Mouse (Mus musculus) erythroblast, embryonic 14.5 days (primary cell): ENCODE data around the gene Abr. TPM values are rescaled to one million over a fixed set of nuclear protein-coding genes. Genes with fewer than 3 reads are reported as not detected.

Experiments
- H3K27me3 ChIP-seq: 2 replicates; pipeline ENCODE4 v1.6.1; 2012; ENCODE audit warnings: inconsistent platforms; ENCODE audit not compliant: control insufficient read depth
- H3K36me3 ChIP-seq: 2 replicates; pipeline ENCODE4 v1.6.1; 2012; ENCODE audit warnings: mild to moderate bottlenecking, inconsistent platforms; ENCODE audit not compliant: control insufficient read depth
- H3K4me1 ChIP-seq: 2 replicates; pipeline ENCODE4 v1.6.1; 2012; ENCODE audit warnings: inconsistent platforms; ENCODE audit not compliant: control insufficient read depth
- H3K4me3 ChIP-seq: replicated peaks from 2 replicates; pipeline ENCODE3; 2012; ENCODE audit warnings: moderate library complexity, mild to moderate bottlenecking, inconsistent platforms
- H3K9me3 ChIP-seq: 2 replicates; pipeline ENCODE4 v1.6.1; 2012; ENCODE audit warnings: low read length, inconsistent platforms, mixed read lengths; ENCODE audit not compliant: control insufficient read depth
- GATA1 ChIP-seq: IDR thresholded peaks from 2 replicates; pipeline ENCODE4 v1.6.1; 2012; ENCODE audit warnings: low read length, inconsistent platforms, mixed read lengths
- TAL1 ChIP-seq: IDR thresholded peaks from 3 replicates; pipeline ENCODE4 v1.6.1; 2012; ENCODE audit warnings: low read length, inconsistent platforms, mixed read lengths
- polyA plus RNA-seq: library from polyadenylated mRNA; stranded (reverse); fragments of >175 nt; gene quantifications from 2 replicates; pipeline ENCODE4 v1.2.3, GENCODE M21; 2012

Gene Abr
- polyA plus RNA-seq, 1 experiment, result 0.03 TPM

GRCm38 (mm10) chr11:76516951-76517350, 105.2 kb downstream of the Abr start:
- no peaks in the 10 kb centered on the region for H3K36me3 ChIP-seq
- H3K27me3 ChIP-seq, result no peaks in the 10 kb centered on the region
- TF ChIP-seq GATA1 (no peak), TAL1 (no peak)
- no peak overlapping the region for H3K4me3 ChIP-seq
- H3K9me3 ChIP-seq, result no peaks in the 10 kb centered on the region
- H3K4me1 ChIP-seq, result no peaks in the 10 kb centered on the region

- TF ChIP-seq GATA1, result no peak
- H3K27me3 ChIP-seq, result no peaks in the 10 kb centered on the region
These were observed 107.0 kb downstream of the Abr start for GRCm38 (mm10) chr11:76515123-76515522.

GRCm38 (mm10) chr11:76510977-76511376, 111.1 kb downstream of the Abr start:
- H3K27me3 ChIP-seq, result no peaks in the 10 kb centered on the region
- H3K4me3 ChIP-seq, result no peak overlapping the region
- no peaks in the 10 kb centered on the region for H3K36me3 ChIP-seq
- no peaks in the 10 kb centered on the region for H3K9me3 ChIP-seq
- no peaks in the 10 kb centered on the region for H3K4me1 ChIP-seq
- no peak for TF ChIP-seq TAL1
- TF ChIP-seq GATA1, result no peak

More at GRCm38 (mm10) chr11:76515123-76515522, 107.0 kb downstream of the Abr start:
- Histone ChIP-seq H3K9me3 (no peaks in the 10 kb centered on the region), H3K4me1 (no peaks in the 10 kb centered on the region), H3K4me3 (no peak overlapping the region), H3K36me3 (no peaks in the 10 kb centered on the region)

DNA sequence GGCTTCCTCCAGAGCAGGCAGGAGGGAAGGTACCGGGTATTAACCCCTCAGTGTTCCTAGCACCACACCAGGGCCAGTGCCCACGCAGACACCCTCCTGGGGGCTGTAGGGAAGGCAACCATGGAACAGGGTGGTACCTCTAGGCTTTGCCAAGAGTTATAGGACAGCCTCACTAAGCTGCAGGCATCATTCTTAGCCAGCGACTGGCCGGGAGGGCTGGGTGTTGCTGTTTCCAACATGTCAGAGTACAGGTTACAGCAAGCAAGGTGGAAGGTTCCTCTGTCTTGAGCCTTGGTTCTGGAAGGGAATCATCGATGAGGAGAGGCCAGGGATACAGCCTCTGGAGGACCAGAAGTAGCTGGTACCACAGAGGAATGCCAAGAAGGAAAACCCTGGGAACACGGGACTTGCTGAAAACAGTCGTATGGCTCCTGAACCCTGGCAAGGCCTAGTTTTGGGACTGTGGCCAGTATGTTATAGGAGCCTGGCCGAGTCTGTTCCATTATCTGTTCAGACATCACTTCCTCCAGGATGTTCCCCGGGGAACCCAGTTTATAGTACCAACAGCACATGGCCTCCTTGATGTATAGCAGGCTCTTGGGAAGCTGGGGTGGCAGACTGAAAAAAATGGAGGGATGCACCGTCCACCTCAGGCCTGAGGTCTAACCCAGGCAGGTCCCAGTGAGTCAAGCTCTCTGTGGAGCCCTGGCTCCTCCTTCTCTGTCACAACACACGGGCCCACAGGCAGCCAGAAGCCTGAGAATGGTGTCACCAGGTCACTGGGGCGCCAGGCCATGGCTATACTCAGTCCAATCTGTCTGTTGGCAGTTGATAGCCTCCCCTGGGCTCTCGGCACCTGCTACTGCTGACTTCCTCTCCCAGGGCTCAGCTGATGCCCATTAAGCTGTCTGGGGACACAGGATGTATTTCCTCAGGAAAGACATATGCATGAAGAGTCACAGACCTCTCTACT, 112.1 kb downstream of the Abr start:
- Histone ChIP-seq H3K4me1 (no peaks in the 10 kb centered on the region), H3K4me3 (no peak overlapping the region), H3K36me3 (no peaks in the 10 kb centered on the region), H3K27me3 (no peaks in the 10 kb centered on the region), H3K9me3 (no peaks in the 10 kb centered on the region)
- TF ChIP-seq GATA1 (no peak), TAL1 (no peak)

DNA sequence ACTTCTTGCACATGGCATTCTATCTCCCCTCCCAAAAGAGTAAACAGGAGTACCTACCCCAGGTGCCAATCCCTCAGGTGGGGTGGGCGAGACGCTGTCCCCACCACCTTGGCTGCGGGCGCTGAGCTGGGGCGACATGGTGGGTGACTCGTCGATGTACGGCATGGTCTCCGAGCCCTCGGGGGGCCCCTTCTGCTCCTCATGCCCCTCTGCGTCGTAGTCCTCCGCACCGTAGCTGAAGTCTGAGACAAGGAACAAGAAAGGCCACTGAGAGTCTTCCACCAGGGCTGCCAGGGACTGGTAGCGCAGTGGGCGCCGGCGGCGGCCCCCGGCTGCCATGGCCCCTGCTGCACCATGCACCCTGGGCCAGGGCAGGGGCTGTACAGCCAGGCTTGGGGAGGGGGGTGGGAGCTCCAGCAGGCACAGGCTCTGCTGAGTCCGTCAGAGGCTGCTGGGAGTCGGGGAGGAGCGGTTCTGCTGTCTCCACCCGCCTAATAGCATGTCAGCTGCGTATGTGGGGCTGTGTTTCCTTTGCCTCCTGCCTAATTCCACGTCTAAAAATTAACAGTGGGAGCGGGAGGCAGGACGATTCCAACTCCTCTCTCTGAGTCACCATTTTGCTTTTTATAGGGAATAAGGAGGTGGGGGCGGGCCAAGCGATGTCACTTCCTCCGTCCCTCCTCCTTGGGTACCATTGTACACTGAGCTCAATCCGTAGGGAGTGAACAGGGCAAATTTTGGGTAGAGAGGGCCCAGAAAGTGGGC, 113.1 kb downstream of the Abr start:
- no peak for TF ChIP-seq TAL1
- no peak for TF ChIP-seq GATA1
- Histone ChIP-seq H3K9me3 (no peaks in the 10 kb centered on the region), H3K4me3 (no peak overlapping the region), H3K4me1 (no peaks in the 10 kb centered on the region), H3K36me3 (no peaks in the 10 kb centered on the region), H3K27me3 (no peaks in the 10 kb centered on the region)

DNA sequence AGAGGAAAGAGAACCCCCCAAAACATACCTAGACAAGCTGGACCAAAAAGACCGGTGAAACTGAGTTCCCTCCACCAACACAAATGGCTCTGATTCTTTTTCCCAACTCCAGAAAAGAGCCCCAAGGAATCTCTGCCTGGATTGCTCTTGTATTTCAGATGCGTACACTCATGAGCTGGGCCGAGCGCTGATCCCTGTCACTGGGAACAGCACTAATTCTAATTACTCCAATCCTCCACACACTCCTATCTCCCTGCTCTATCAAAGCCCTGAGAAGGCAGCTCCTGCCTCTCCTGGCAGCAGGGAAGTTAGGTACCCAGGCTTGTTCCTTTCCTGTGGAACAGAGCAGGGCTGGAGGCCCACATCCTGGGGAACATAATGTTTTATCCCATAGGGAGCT, 114.0 kb downstream of the Abr start:
- Histone ChIP-seq H3K27me3 (no peaks in the 10 kb centered on the region), H3K4me3 (no peak overlapping the region), H3K9me3 (no peaks in the 10 kb centered on the region), H3K36me3 (no peaks in the 10 kb centered on the region), H3K4me1 (no peaks in the 10 kb centered on the region)
- TF ChIP-seq GATA1 (no peak), TAL1 (no peak)

DNA sequence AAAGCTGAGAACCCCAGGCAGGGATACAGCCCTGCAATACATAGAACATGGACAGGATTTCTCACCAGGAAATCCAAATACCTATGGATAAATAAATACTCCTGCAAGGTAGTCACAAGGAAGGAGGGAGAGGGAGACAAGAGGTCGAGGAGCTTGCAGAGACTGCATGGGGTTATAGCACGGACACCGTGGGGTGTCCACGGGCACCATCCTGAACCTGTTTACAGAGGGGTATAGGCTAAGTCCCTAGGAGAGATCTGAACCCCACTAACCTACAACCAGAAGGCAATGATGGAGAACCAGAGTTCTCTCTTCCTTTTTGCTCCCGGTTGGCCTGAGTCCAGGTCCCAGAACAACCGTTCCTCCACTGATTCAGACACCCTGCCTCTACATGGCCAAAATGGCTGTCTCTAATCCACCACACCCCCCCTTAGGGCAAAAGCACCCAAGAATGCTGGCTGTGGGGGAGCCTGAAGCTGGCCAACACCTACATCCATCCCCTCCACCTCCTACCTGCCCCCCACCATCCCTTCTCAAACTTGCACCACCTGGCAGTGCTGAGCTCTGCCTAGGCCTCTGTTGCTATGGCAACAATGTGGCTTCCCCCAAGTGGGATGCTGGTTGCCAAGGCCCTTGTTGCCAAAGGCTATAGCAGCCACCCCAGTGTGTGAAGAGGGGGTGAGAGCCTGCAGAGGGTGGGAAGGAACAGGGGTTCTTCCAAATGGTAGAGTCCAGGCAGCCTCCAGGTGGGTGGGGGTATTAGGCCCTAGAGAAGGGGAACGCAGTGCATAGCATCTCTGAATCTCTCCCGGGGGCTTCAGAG, 114.6 kb downstream of the Abr start:
- H3K36me3 ChIP-seq, result no peaks in the 10 kb centered on the region
- no peaks in the 10 kb centered on the region for H3K4me1 ChIP-seq
- TF ChIP-seq GATA1, result no peak
- no peak for TF ChIP-seq TAL1
- H3K4me3 ChIP-seq, result no peak overlapping the region
- no peaks in the 10 kb centered on the region for H3K9me3 ChIP-seq
- no peaks in the 10 kb centered on the region for H3K27me3 ChIP-seq

- TF ChIP-seq TAL1 (no peak), GATA1 (no peak)
- H3K36me3 ChIP-seq, result no peaks in the 10 kb centered on the region
- no peaks in the 10 kb centered on the region for H3K27me3 ChIP-seq
- H3K9me3 ChIP-seq, result no peaks in the 10 kb centered on the region
- no peaks in the 10 kb centered on the region for H3K4me1 ChIP-seq
- H3K4me3 ChIP-seq, result no peak overlapping the region
These were observed 115.4 kb downstream of the Abr start for GRCm38 (mm10) chr11:76506514-76507228.

GRCm38 (mm10) chr11:76505106-76505505, 117.0 kb downstream of the Abr start:
- H3K4me3 ChIP-seq, result no peak overlapping the region
- H3K27me3 ChIP-seq, result no peaks in the 10 kb centered on the region
- H3K4me1 ChIP-seq, result no peaks in the 10 kb centered on the region
- no peaks in the 10 kb centered on the region for H3K36me3 ChIP-seq
- H3K9me3 ChIP-seq, result no peaks in the 10 kb centered on the region
- TF ChIP-seq GATA1, result no peak
- no peak for TF ChIP-seq TAL1
